Mouse (Mus musculus): ENCODE measurements around the gene Met.

Gene Met

GRCm38 (mm10) chr6:17548786-17549185 lies 85.2 kb downstream of the Met start:
- no peak for DNase-seq (ENCODE audit: low read depth, low spot score)

- no peak for DNase-seq (ENCODE audit: low read depth, low spot score)
Observed at GRCm38 (mm10) chr6:17549645-17550044, 86.0 kb downstream of the Met start.

- DNase-seq (ENCODE audit: low read depth, low spot score): no peak
Observed at GRCm38 (mm10) chr6:17554263-17554662, 90.7 kb downstream of the Met start.

GRCm38 (mm10) chr6:17554757-17555156 lies 91.2 kb downstream of the Met start:
- no peak for DNase-seq (ENCODE audit: low read depth, low spot score)

- no peak for DNase-seq (ENCODE audit: low read depth, low spot score)
Observed at GRCm38 (mm10) chr6:17555719-17556118, 92.1 kb downstream of the Met start.

GRCm38 (mm10) chr6:17559657-17560056 lies 96.1 kb downstream of the Met start:
- no peak for DNase-seq (ENCODE audit: low read depth, low spot score)

GRCm38 (mm10) chr6:17561347-17561746 lies 97.7 kb downstream of the Met start:
- no peak for DNase-seq (ENCODE audit: low read depth, low spot score)

- no peak for DNase-seq (ENCODE audit: low read depth, low spot score)
Observed at GRCm38 (mm10) chr6:17561886-17562285, 98.3 kb downstream of the Met start.

GRCm38 (mm10) chr6:17562472-17563088 lies 99.0 kb downstream of the Met start:
- peak; percentile 89 for DNase-seq (ENCODE audit: low read depth, low spot score)

- no peak for DNase-seq (ENCODE audit: low read depth, low spot score)
Observed at GRCm38 (mm10) chr6:17568702-17569352, 105.2 kb downstream of the Met start.

- no peak for DNase-seq (ENCODE audit: low read depth, low spot score)
Observed at GRCm38 (mm10) chr6:17573227-17573626, 109.6 kb downstream of the Met start.

- no peak for DNase-seq (ENCODE audit: low read depth, low spot score)
Observed at GRCm38 (mm10) chr6:17573732-17574131, 110.1 kb downstream of the Met start.

- DNase-seq (ENCODE audit: low read depth, low spot score): no peak
Observed at GRCm38 (mm10) chr6:17578092-17578760, 114.6 kb downstream of the Met start.

- DNase-seq (ENCODE audit: low read depth, low spot score): no peak
Observed at GRCm38 (mm10) chr6:17580349-17580748, 116.7 kb downstream of the Met start.

GRCm38 (mm10) chr6:17583982-17584381 lies 120.4 kb downstream of the Met start:
- peak; percentile 32 for DNase-seq (ENCODE audit: low read depth, low spot score)

GRCm38 (mm10) chr6:17589049-17589952 lies 125.7 kb downstream of the Met start:
- peak; percentile 63 for DNase-seq (ENCODE audit: low read depth, low spot score)

- DNase-seq (ENCODE audit: low read depth, low spot score): no peak
Observed at GRCm38 (mm10) chr6:17589953-17590627, 126.5 kb downstream of the Met start.

- no peak for DNase-seq (ENCODE audit: low read depth, low spot score)
Observed at GRCm38 (mm10) chr6:17593971-17594370, 130.4 kb downstream of the Met start.

GRCm38 (mm10) chr6:17595712-17596462 lies 132.3 kb downstream of the Met start:
- no peak for DNase-seq (ENCODE audit: low read depth, low spot score)

GRCm38 (mm10) chr6:17599373-17599772 lies 135.8 kb downstream of the Met start:
- no peak for DNase-seq (ENCODE audit: low read depth, low spot score)

- DNase-seq (ENCODE audit: low read depth, low spot score): no peak
Observed at GRCm38 (mm10) chr6:17601526-17601925, 137.9 kb downstream of the Met start.

All from R1 (cell line).